Mouse (Mus musculus) kidney, embryonic 15.5 days (tissue): ENCODE results near the gene Plscr4. TPM values are rescaled to one million over a fixed set of nuclear protein-coding genes. Genes with fewer than 3 reads are reported as not detected.

Experiments used
- ATAC-seq: fragments of 200-750 bp; cut with Nextera tagmentation; replicated peaks from 2 replicates; pipeline ENCODE4 v1.8.0; 2017; ENCODE audit warnings: moderate TSS enrichment; ENCODE audit not compliant: low FRiP score
- H3K27ac ChIP-seq: fragments of 300-500 bp; sonication (generic); 2 replicates; pipeline ENCODE4 v1.5.1; 2015; ENCODE audit warnings: mild to moderate bottlenecking, inconsistent platforms
- H3K27me3 ChIP-seq: fragments of 300-500 bp; sonication (generic); 2 replicates; pipeline ENCODE4 v1.6.1; 2015; ENCODE audit warnings: inconsistent platforms
- H3K36me3 ChIP-seq: fragments of 300-500 bp; sonication (generic); 2 replicates; pipeline ENCODE4 v1.6.1; 2015; ENCODE audit warnings: inconsistent platforms
- H3K4me1 ChIP-seq: fragments of 300-500 bp; sonication (generic); 2 replicates; pipeline ENCODE4 v1.6.1; 2015; ENCODE audit warnings: inconsistent platforms
- H3K4me2 ChIP-seq: fragments of 300-500 bp; sonication (generic); 2 replicates; pipeline ENCODE4 v1.6.1; 2015; ENCODE audit warnings: moderate library complexity, mild to moderate bottlenecking, inconsistent platforms
- H3K4me3 ChIP-seq: fragments of 300-500 bp; sonication (generic); replicated peaks from 2 replicates; pipeline ENCODE4 v1.5.1; 2015; ENCODE audit warnings: mild to moderate bottlenecking, inconsistent platforms
- H3K9ac ChIP-seq: fragments of 300-500 bp; sonication (generic); 2 replicates; pipeline ENCODE4 v1.6.1; 2015; ENCODE audit warnings: mild to moderate bottlenecking, inconsistent platforms
- H3K9me3 ChIP-seq: fragments of 300-500 bp; sonication (generic); replicated peaks from 2 replicates; pipeline ENCODE4 v1.6.1; 2016; ENCODE audit warnings: inconsistent platforms
- WGBS: fragments of 180-500 bp; shearing (Covaris S2); methylation state at CpG from one replicate; pipeline ENCODE4 v1.1.7; 2015; ENCODE audit warnings: mixed read lengths; 5-methylcytosine and 5-hydroxymethylcytosine counted together
- polyA plus RNA-seq: library from polyadenylated mRNA; unstranded; fragments of >200 nt; fragmentation: Nextera tagmentation; extraction: Ambion mirVana; gene quantifications from 2 replicates; pipeline ENCODE4 v1.2.1, GENCODE M21; 2015

Gene Plscr4
- polyA plus RNA-seq: 3.8 and 4.0 TPM in 2 replicates

- H3K36me3 ChIP-seq: no peaks in the 10 kb centered on the region
- H3K9me3 ChIP-seq: no peaks in the 10 kb centered on the region
- H3K4me2 ChIP-seq: peak within 1 kb of the TSS; percentile 96
- H3K4me3 ChIP-seq: peak within 1 kb of the TSS; percentile 77
- 0 out of 2 replicates have a peak, but pooled peaks cover 6% of the 10 kb centered on the region for H3K4me1 ChIP-seq
- WGBS: 9% methylated on average over 41 of the region's 43 CpGs
- H3K27me3 ChIP-seq: no peaks in the 10 kb centered on the region
- ATAC-seq: peak; percentile 94
- peak within 1 kb of the TSS; percentile 72 for H3K27ac ChIP-seq
- peak within 1 kb of the TSS; percentile 82 for H3K9ac ChIP-seq
Observed at GRCm38 (mm10) chr9:92457261-92458058, at the start of gene Plscr4. Plscr4 (plus strand) TSS chr9:92457373.

- 91% methylated on average over 3 of the region's 3 CpGs for WGBS
- no peak for ATAC-seq
Observed at GRCm38 (mm10) chr9:92410225-92410624, 46.9 kb upstream of the Plscr4 start.

GRCm38 (mm10) chr9:92412045-92412444 is 45.1 kb upstream of the Plscr4 start:
- no peaks in the 10 kb centered on the region for H3K9me3 ChIP-seq
- no peak overlapping the region for H3K9ac ChIP-seq
- H3K27me3 ChIP-seq: no peaks in the 10 kb centered on the region
- no peak for ATAC-seq
- H3K36me3 ChIP-seq: no peaks in the 10 kb centered on the region
- no peak overlapping the region for H3K27ac ChIP-seq
- no peak overlapping the region for H3K4me3 ChIP-seq
- H3K4me1 ChIP-seq: no peaks in the 10 kb centered on the region
- no peak overlapping the region for H3K4me2 ChIP-seq
- WGBS: 73% methylated on average over 2 of the region's 2 CpGs

More at GRCm38 (mm10) chr9:92410225-92410624, 46.9 kb upstream of the Plscr4 start:
- Histone ChIP-seq H3K36me3 (no peaks in the 10 kb centered on the region), H3K4me2 (no peak overlapping the region), H3K9ac (no peak overlapping the region), H3K27me3 (no peaks in the 10 kb centered on the region), H3K4me3 (no peak overlapping the region), H3K27ac (no peak overlapping the region), H3K9me3 (no peaks in the 10 kb centered on the region), H3K4me1 (no peaks in the 10 kb centered on the region)

- Histone ChIP-seq H3K4me3 (no peak overlapping the region), H3K27me3 (no peaks in the 10 kb centered on the region), H3K36me3 (no peaks in the 10 kb centered on the region), H3K27ac (no peak overlapping the region), H3K9me3 (no peaks in the 10 kb centered on the region), H3K4me1 (no peaks in the 10 kb centered on the region), H3K9ac (no peak overlapping the region), H3K4me2 (no peak overlapping the region)
- ATAC-seq: 0 out of 2 replicates have a peak, but pooled peaks have one; percentile 18
- 62% methylated on average over 3 of the region's 3 CpGs for WGBS
Observed at GRCm38 (mm10) chr9:92413684-92414083, 43.5 kb upstream of the Plscr4 start.

DNA sequence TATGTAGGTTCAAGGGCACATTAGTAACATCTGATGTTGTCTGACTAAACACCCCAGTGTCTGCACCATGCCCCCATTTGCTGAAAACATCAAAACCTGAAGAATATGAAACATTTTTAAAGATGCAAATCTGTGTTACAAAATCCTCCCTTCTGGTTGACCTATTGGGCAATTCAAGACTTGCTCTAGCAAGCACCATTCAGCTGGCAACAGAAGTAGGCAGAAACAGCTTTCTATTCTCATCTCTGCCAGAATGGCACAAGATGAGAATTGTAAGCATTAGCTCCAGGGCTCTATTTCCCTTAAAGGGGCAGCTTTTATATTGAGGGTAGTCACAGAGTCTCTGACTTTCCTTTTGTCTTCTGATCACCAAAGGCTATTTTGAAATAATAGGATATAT is 19.4 kb upstream of the Plscr4 start:
- no peaks in the 10 kb centered on the region for H3K4me1 ChIP-seq
- no peak for ATAC-seq
- no peaks in the 10 kb centered on the region for H3K36me3 ChIP-seq
- no peak overlapping the region for H3K4me2 ChIP-seq
- no peaks in the 10 kb centered on the region for H3K27me3 ChIP-seq
- H3K4me3 ChIP-seq: no peak overlapping the region
- no peak overlapping the region for H3K9ac ChIP-seq
- H3K27ac ChIP-seq: no peak overlapping the region
- H3K9me3 ChIP-seq: no peaks in the 10 kb centered on the region

- ATAC-seq: no peak
- H3K27ac ChIP-seq: no peak overlapping the region
- WGBS: 85% methylated on average over 4 of the region's 4 CpGs
- H3K9me3 ChIP-seq: no peaks in the 10 kb centered on the region
- H3K9ac ChIP-seq: no peak overlapping the region
- no peak overlapping the region for H3K4me2 ChIP-seq
- no peaks in the 10 kb centered on the region for H3K36me3 ChIP-seq
- H3K4me3 ChIP-seq: no peak overlapping the region
- no peaks in the 10 kb centered on the region for H3K27me3 ChIP-seq
- no peaks in the 10 kb centered on the region for H3K4me1 ChIP-seq
Observed at GRCm38 (mm10) chr9:92441468-92441867, 15.7 kb upstream of the Plscr4 start.

DNA sequence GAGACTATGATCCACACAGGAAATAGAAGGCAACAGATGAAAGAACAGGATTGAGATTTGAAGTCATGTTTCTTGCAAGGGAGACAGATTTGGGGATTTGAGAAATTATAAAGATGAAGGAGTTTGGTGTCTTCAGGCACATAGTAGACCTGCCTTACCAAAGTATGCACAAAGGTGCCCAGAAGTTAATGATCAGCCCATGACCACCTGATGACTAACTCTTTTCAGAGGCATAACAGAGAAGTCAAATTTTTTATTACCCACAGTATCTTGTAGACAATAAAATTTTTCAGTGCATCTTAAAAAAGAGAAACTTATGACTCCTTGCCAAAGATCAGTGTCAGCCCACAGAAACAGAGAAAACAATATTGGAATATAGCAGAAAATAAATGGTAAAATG is 12.6 kb upstream of the Plscr4 start:
- Histone ChIP-seq H3K9ac (no peak overlapping the region), H3K4me3 (no peak overlapping the region), H3K4me2 (no peak overlapping the region), H3K27ac (no peak overlapping the region), H3K4me1 (no peaks in the 10 kb centered on the region), H3K27me3 (no peaks in the 10 kb centered on the region), H3K9me3 (no peaks in the 10 kb centered on the region), H3K36me3 (no peaks in the 10 kb centered on the region)
- no peak for ATAC-seq

GRCm38 (mm10) chr9:92456605-92457004 is 568 bp upstream of the Plscr4 start:
- ATAC-seq: no peak
- Histone ChIP-seq H3K36me3 (no peaks in the 10 kb centered on the region), H3K4me3 (no peak overlapping the region), H3K4me2 (no peak overlapping the region), H3K27ac (no peak overlapping the region), H3K9me3 (no peaks in the 10 kb centered on the region), H3K4me1 (0 out of 2 replicates have a peak, but pooled peaks cover 6% of the 10 kb centered on the region), H3K27me3 (no peaks in the 10 kb centered on the region), H3K9ac (no peak overlapping the region)
- WGBS: 82% methylated on average over 3 of the region's 3 CpGs

DNA sequence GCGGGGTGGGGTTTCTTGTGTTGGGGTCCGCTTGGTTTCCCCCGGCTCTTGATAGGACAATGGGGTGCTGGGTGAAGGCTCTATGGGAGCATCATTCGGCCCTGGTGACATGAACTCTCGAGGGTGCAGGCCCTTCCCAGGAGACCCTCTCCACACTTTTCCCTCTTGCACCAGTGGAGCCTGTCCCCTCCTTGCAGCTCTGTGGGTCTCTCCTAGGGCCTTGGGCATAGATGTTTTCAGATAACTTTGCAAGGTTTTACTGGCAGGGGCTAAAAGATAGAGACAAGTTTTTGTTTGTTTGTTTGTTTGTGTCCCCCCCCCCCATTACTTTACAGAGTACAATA is 858 bp downstream of the Plscr4 start:
- peak overlapping the region; percentile 96 for H3K4me2 ChIP-seq
- H3K9me3 ChIP-seq: no peaks in the 10 kb centered on the region
- 0% methylated on average over 5 of the region's 5 CpGs for WGBS
- peak overlapping the region; percentile 72; the same call in 1 of the 2 replicates for H3K27ac ChIP-seq
- peak overlapping the region; percentile 77 for H3K4me3 ChIP-seq
- ATAC-seq: peak; percentile 68; the same call in 1 of the 2 replicates
- peak overlapping the region; percentile 82 for H3K9ac ChIP-seq
- H3K36me3 ChIP-seq: no peaks in the 10 kb centered on the region
- 0 out of 2 replicates have a peak, but pooled peaks cover 6% of the 10 kb centered on the region for H3K4me1 ChIP-seq
- H3K27me3 ChIP-seq: no peaks in the 10 kb centered on the region

DNA sequence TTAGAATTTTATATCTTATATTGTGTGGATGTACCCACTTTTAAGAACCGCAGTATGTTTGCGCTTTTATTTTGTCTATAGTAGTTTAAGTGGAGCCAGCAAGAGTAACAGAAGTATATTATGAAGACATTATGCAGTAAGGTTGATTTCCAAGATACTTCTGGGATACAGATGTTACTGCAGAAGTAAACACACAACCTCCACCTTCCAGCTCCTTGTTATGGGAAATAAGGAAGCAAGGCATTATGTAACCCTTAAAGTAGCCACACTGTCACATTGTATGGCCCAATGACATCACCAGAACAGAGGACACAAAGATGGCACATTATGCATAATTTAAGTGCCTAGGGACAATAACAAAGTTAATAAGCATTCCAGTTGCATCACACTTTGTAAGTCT is 1.2 kb downstream of the Plscr4 start:
- H3K9ac ChIP-seq: peak overlapping the region; percentile 82; the same call in 1 of the 2 replicates
- peak overlapping the region; percentile 96 for H3K4me2 ChIP-seq
- peak overlapping the region; percentile 77; the same call in 1 of the 2 replicates for H3K4me3 ChIP-seq
- H3K27me3 ChIP-seq: no peaks in the 10 kb centered on the region
- H3K4me1 ChIP-seq: 0 out of 2 replicates have a peak, but pooled peaks cover 6% of the 10 kb centered on the region
- no peaks in the 10 kb centered on the region for H3K9me3 ChIP-seq
- 92% methylated on average over 2 of the region's 2 CpGs for WGBS
- H3K36me3 ChIP-seq: no peaks in the 10 kb centered on the region
- no peak overlapping the region for H3K27ac ChIP-seq
- ATAC-seq: no peak

- no peak overlapping the region for H3K4me2 ChIP-seq
- no peak overlapping the region for H3K4me3 ChIP-seq
- no peak overlapping the region for H3K9ac ChIP-seq
- H3K36me3 ChIP-seq: no peaks in the 10 kb centered on the region
- 75% methylated on average over 4 of the region's 4 CpGs for WGBS
- no peak overlapping the region for H3K27ac ChIP-seq
- no peaks in the 10 kb centered on the region for H3K9me3 ChIP-seq
- ATAC-seq: no peak
- no peaks in the 10 kb centered on the region for H3K4me1 ChIP-seq
- no peaks in the 10 kb centered on the region for H3K27me3 ChIP-seq
Observed at GRCm38 (mm10) chr9:92467724-92468123, 10.6 kb downstream of the Plscr4 start.

DNA sequence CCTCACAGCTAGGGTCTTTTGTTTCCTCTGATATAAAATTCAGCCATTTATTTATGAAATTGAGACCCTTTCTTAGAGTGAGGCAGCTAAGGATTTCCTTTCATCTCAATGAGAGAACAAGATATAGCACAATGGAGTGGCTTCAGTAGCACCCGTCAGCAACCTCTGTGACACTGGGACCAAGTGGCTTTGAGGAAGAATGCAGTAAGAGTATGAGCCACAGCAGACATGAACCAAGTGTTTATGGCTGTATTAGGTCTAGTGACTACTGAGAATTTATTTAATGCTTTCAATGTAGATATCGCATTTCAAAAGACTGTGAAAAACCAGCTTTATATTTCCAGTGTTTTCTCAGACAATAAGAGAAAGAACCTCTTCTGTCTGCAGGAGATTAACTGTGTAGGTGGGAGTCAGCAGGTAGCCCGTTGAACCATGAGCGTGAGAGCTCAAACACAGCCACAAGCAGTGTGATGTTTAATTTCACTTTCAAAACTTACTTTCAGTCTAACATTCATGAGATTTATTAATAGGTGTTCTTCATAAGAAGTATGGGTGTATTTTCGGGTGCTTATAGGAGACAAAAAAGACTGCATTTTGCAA is 15.2 kb downstream of the Plscr4 start:
- Histone ChIP-seq H3K27me3 (no peaks in the 10 kb centered on the region), H3K4me1 (no peaks in the 10 kb centered on the region), H3K27ac (no peak overlapping the region), H3K9ac (no peak overlapping the region), H3K4me3 (no peak overlapping the region), H3K36me3 (no peaks in the 10 kb centered on the region), H3K9me3 (no peaks in the 10 kb centered on the region), H3K4me2 (no peak overlapping the region)
- 49% methylated on average over 5 of the region's 5 CpGs for WGBS
- ATAC-seq: peak; percentile 83
